Mouse (Mus musculus): ENCODE measurements around the gene 4930558K02Rik. TPM values are rescaled to one million over a fixed set of nuclear protein-coding genes. Genes with fewer than 3 reads are reported as not detected.

4930558K02Rik gene
- polyA plus RNA-seq, 1 experiment from 2014 or later: not detected

GRCm38 (mm10) chr1:161931817-161932216, 47.6 kb downstream of the 4930558K02Rik start:
- H3K9me3 ChIP-seq (ENCODE audit: control insufficient read depth, low read length): no peaks in the 10 kb centered on the region
- H3K9ac ChIP-seq (ENCODE audit: low read length): no peak overlapping the region
- H3K4me3 ChIP-seq (ENCODE audit: control insufficient read depth in 1 of 2, insufficient read depth in 1 of 2, low read depth in 1 of 2, low read length in 2 of 2): no peak overlapping the region
- no peak for ATAC-seq (ENCODE audit: insufficient number of reproducible peaks, insufficient read depth, low FRiP score, low read depth)
- no peak overlapping the region for H3K27ac ChIP-seq (replicated peaks in 1 of 2; ENCODE audit: control insufficient read depth in 1 of 2, insufficient read depth in 1 of 2, low read depth in 2 of 2, low read length in 2 of 2)
- H3K4me1 ChIP-seq (ENCODE audit: control insufficient read depth in 2 of 2, insufficient read depth in 2 of 2, low read length in 2 of 2): no peaks in the 10 kb centered on the region
- WGBS: 87% methylated on average over 10 of the region's 10 CpGs
- no peak overlapping the region for H3K4me2 ChIP-seq (ENCODE audit: low read length)
- no peaks in the 10 kb centered on the region for H3K27me3 ChIP-seq (ENCODE audit: control insufficient read depth, insufficient read depth, low read length)
- H3K36me3 ChIP-seq (ENCODE audit: control insufficient read depth, insufficient read depth, low read length): no peaks in the 10 kb centered on the region

- no peaks in the 10 kb centered on the region for H3K4me1 ChIP-seq (ENCODE audit: control insufficient read depth in 2 of 2, insufficient read depth in 2 of 2, low read length in 2 of 2)
- WGBS: 54% methylated on average over 4 of the region's 4 CpGs
- no peak for ATAC-seq (ENCODE audit: insufficient number of reproducible peaks, insufficient read depth, low FRiP score, low read depth)
Observed at GRCm38 (mm10) chr1:161931313-161931712, 48.1 kb downstream of the 4930558K02Rik start.

GRCm38 (mm10) chr1:161927976-161928375, 51.5 kb downstream of the 4930558K02Rik start:
- H3K27me3 ChIP-seq (ENCODE audit: control insufficient read depth, insufficient read depth, low read length): no peaks in the 10 kb centered on the region
- no peak overlapping the region for H3K4me2 ChIP-seq (ENCODE audit: low read length)
- H3K36me3 ChIP-seq (ENCODE audit: control insufficient read depth, insufficient read depth, low read length): no peaks in the 10 kb centered on the region
- H3K4me3 ChIP-seq (ENCODE audit: control insufficient read depth in 1 of 2, insufficient read depth in 1 of 2, low read depth in 1 of 2, low read length in 2 of 2): no peak overlapping the region
- ATAC-seq (ENCODE audit: insufficient number of reproducible peaks, insufficient read depth, low FRiP score, low read depth): no peak
- 88% methylated on average over 2 of the region's 2 CpGs for WGBS
- no peaks in the 10 kb centered on the region for H3K9me3 ChIP-seq (ENCODE audit: control insufficient read depth, low read length)
- no peak overlapping the region for H3K9ac ChIP-seq (ENCODE audit: low read length)
- no peaks in the 10 kb centered on the region; a peak in 1 of 4 replicates for H3K4me1 ChIP-seq (ENCODE audit: control insufficient read depth in 2 of 2, insufficient read depth in 2 of 2, low read length in 2 of 2)
- no peak overlapping the region for H3K27ac ChIP-seq (replicated peaks in 1 of 2; ENCODE audit: control insufficient read depth in 1 of 2, insufficient read depth in 1 of 2, low read depth in 2 of 2, low read length in 2 of 2)

More at GRCm38 (mm10) chr1:161931313-161931712, 48.1 kb downstream of the 4930558K02Rik start:
- no peak overlapping the region for H3K4me2 ChIP-seq (ENCODE audit: low read length)
- no peak overlapping the region for H3K4me3 ChIP-seq (ENCODE audit: control insufficient read depth in 1 of 2, insufficient read depth in 1 of 2, low read depth in 1 of 2, low read length in 2 of 2)
- H3K36me3 ChIP-seq (ENCODE audit: control insufficient read depth, insufficient read depth, low read length): no peaks in the 10 kb centered on the region
- no peak overlapping the region for H3K9ac ChIP-seq (ENCODE audit: low read length)
- H3K27me3 ChIP-seq (ENCODE audit: control insufficient read depth, insufficient read depth, low read length): no peaks in the 10 kb centered on the region
- H3K27ac ChIP-seq (replicated peaks in 1 of 2; ENCODE audit: control insufficient read depth in 1 of 2, insufficient read depth in 1 of 2, low read depth in 2 of 2, low read length in 2 of 2): no peak overlapping the region
- H3K9me3 ChIP-seq (ENCODE audit: control insufficient read depth, low read length): no peaks in the 10 kb centered on the region

GRCm38 (mm10) chr1:161925281-161925805, 54.1 kb downstream of the 4930558K02Rik start:
- 71% methylated on average over 13 of the region's 13 CpGs for WGBS
- Histone ChIP-seq H3K4me3 (ENCODE audit: control insufficient read depth in 1 of 2, insufficient read depth in 1 of 2, low read depth in 1 of 2, low read length in 2 of 2) (no peak overlapping the region), H3K9me3 (ENCODE audit: control insufficient read depth, low read length) (no peaks in the 10 kb centered on the region), H3K4me1 (ENCODE audit: control insufficient read depth in 2 of 2, insufficient read depth in 2 of 2, low read length in 2 of 2) (no peaks in the 10 kb centered on the region; a peak in 1 of 4 replicates), H3K27ac (replicated peaks in 1 of 2; ENCODE audit: control insufficient read depth in 1 of 2, insufficient read depth in 1 of 2, low read depth in 2 of 2, low read length in 2 of 2) (no peak overlapping the region), H3K4me2 (ENCODE audit: low read length) (no peak overlapping the region), H3K36me3 (ENCODE audit: control insufficient read depth, insufficient read depth, low read length) (no peaks in the 10 kb centered on the region), H3K9ac (ENCODE audit: low read length) (no peak overlapping the region), H3K27me3 (ENCODE audit: control insufficient read depth, insufficient read depth, low read length) (no peaks in the 10 kb centered on the region)
- ATAC-seq (ENCODE audit: insufficient number of reproducible peaks, insufficient read depth, low FRiP score, low read depth): no peak

- Histone ChIP-seq H3K27ac (replicated peaks in 1 of 2; ENCODE audit: control insufficient read depth in 1 of 2, insufficient read depth in 1 of 2, low read depth in 2 of 2, low read length in 2 of 2) (no peak overlapping the region), H3K4me1 (ENCODE audit: control insufficient read depth in 2 of 2, insufficient read depth in 2 of 2, low read length in 2 of 2) (no peaks in the 10 kb centered on the region; a peak in 1 of 4 replicates), H3K9ac (ENCODE audit: low read length) (no peak overlapping the region), H3K9me3 (ENCODE audit: control insufficient read depth, low read length) (no peaks in the 10 kb centered on the region), H3K27me3 (ENCODE audit: control insufficient read depth, insufficient read depth, low read length) (no peaks in the 10 kb centered on the region), H3K4me2 (ENCODE audit: low read length) (no peak overlapping the region), H3K36me3 (ENCODE audit: control insufficient read depth, insufficient read depth, low read length) (no peaks in the 10 kb centered on the region), H3K4me3 (ENCODE audit: control insufficient read depth in 1 of 2, insufficient read depth in 1 of 2, low read depth in 1 of 2, low read length in 2 of 2) (no peak overlapping the region)
- ATAC-seq (ENCODE audit: insufficient number of reproducible peaks, insufficient read depth, low FRiP score, low read depth): no peak
- 82% methylated on average over 3 of the region's 3 CpGs for WGBS
Observed at GRCm38 (mm10) chr1:161924321-161924720, 55.1 kb downstream of the 4930558K02Rik start.

GRCm38 (mm10) chr1:161921928-161922327, 57.5 kb downstream of the 4930558K02Rik start:
- 91% methylated on average over 6 of the region's 6 CpGs for WGBS
- H3K4me2 ChIP-seq (ENCODE audit: low read length): no peak overlapping the region
- H3K4me1 ChIP-seq (ENCODE audit: control insufficient read depth in 2 of 2, insufficient read depth in 2 of 2, low read length in 2 of 2): peaks cover 0 to 5% of the 10 kb centered on the region in 2 experiments; a peak in 2 of 4 replicates
- H3K27me3 ChIP-seq (ENCODE audit: control insufficient read depth, insufficient read depth, low read length): no peaks in the 10 kb centered on the region
- no peak overlapping the region for H3K9ac ChIP-seq (ENCODE audit: low read length)
- H3K9me3 ChIP-seq (ENCODE audit: control insufficient read depth, low read length): no peaks in the 10 kb centered on the region
- H3K27ac ChIP-seq (replicated peaks in 1 of 2; ENCODE audit: control insufficient read depth in 1 of 2, insufficient read depth in 1 of 2, low read depth in 2 of 2, low read length in 2 of 2): no peak overlapping the region
- no peak for ATAC-seq (ENCODE audit: insufficient number of reproducible peaks, insufficient read depth, low FRiP score, low read depth)
- no peaks in the 10 kb centered on the region for H3K36me3 ChIP-seq (ENCODE audit: control insufficient read depth, insufficient read depth, low read length)
- no peak overlapping the region for H3K4me3 ChIP-seq (ENCODE audit: control insufficient read depth in 1 of 2, insufficient read depth in 1 of 2, low read depth in 1 of 2, low read length in 2 of 2)

DNA sequence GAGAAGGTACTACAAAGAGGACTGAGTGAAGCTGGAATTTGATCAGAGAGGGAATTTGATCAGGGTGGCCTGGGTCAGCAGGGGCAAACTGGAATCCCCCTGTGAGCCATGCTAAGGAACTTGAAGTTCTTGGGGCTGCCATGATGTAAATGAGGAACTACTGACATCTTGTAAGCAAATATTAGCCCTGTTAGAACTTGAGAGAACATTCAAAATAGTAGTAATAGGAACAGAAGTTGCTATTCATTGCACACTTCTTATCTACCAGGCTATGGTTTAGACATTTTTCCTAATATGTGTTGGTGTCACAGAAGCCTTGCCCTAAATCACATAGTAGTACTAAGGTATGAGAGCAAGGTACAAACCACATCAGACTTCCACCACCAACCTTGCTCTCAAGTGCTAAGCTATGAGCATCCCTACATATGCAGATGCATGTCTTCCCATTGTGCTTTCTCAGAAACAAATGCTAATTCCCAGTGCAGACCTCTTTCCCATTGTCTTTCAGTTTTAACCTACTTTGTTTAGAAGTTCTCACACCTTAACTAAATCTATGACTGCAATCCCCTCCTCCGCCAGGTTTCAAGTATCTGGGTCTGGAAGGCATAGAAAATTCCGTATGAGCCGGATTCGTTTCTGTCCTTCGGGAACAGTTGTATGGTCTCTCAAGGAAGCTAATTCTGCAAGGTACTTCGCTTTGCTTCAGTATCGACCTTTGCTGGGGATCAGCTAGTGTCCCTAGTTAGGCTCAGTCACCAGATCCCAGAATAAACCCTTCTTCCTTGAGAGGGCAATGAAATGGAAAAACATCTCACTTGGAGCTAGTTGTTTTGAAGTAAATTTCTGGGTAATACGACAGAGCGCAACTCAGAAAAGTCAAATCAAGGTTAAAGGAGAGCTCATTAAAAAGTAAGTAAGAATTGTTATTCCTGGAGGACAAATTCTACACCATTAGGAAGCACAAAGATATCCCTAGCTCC, 58.7 kb downstream of the 4930558K02Rik start:
- H3K9ac ChIP-seq (ENCODE audit: low read length): no peak overlapping the region
- ATAC-seq (ENCODE audit: insufficient number of reproducible peaks, insufficient read depth, low FRiP score, low read depth): no peak
- no peaks in the 10 kb centered on the region for H3K36me3 ChIP-seq (ENCODE audit: control insufficient read depth, insufficient read depth, low read length)
- H3K9me3 ChIP-seq (ENCODE audit: control insufficient read depth, low read length): no peaks in the 10 kb centered on the region
- no peak overlapping the region for H3K27ac ChIP-seq (replicated peaks in 1 of 2; ENCODE audit: control insufficient read depth in 1 of 2, insufficient read depth in 1 of 2, low read depth in 2 of 2, low read length in 2 of 2)
- H3K4me3 ChIP-seq (ENCODE audit: control insufficient read depth in 1 of 2, insufficient read depth in 1 of 2, low read depth in 1 of 2, low read length in 2 of 2): no peak overlapping the region
- peaks cover 0 to 5% of the 10 kb centered on the region in 2 experiments; a peak in 2 of 4 replicates for H3K4me1 ChIP-seq (ENCODE audit: control insufficient read depth in 2 of 2, insufficient read depth in 2 of 2, low read length in 2 of 2)
- no peak overlapping the region for H3K4me2 ChIP-seq (ENCODE audit: low read length)
- no peaks in the 10 kb centered on the region for H3K27me3 ChIP-seq (ENCODE audit: control insufficient read depth, insufficient read depth, low read length)
- WGBS: 87% methylated on average over 9 of the region's 9 CpGs

Measured in heart, embryonic 14.5 days (tissue).